Mouse (Mus musculus): ENCODE measurements at regions not wholly inside any gene's neighbourhood (a gene's known extent, or its start where the extent isn't known, plus 50 kb on each side); places are given as distances from the start of the nearest gene placed in this dataset.

GRCm38 (mm10) chr6:35381536-35381935, 55.6 kb upstream of the Fam180a start:
- TF ChIP-seq CTCF (IDR thresholded peaks at IDR 0.05; ENCODE audit: low read depth, low read length) (no peak), POLR2A (IDR thresholded peaks at IDR 0.05; ENCODE audit: extremely low read depth, insufficient read depth, low read length) (no peak)

Data from liver, adult 2 months (tissue).